Mouse (Mus musculus) embryonic fibroblast, embryonic 13.5 days (primary cell): Measurements from ENCODE around the gene St8sia1. TPM values are rescaled to one million over a fixed set of nuclear protein-coding genes. Genes with fewer than 3 reads are reported as not detected.

Source experiments
- H3K27ac ChIP-seq: 2 replicates; pipeline ENCODE4 v1.5.1; 2012; ENCODE audit warnings: low read length, control low read depth, inconsistent platforms; ENCODE audit not compliant: insufficient read depth
- H3K4me1 ChIP-seq: 2 replicates; pipeline ENCODE4 v1.6.1; 2011; ENCODE audit warnings: low read length; ENCODE audit not compliant: control insufficient read depth, insufficient read depth
- H3K4me3 ChIP-seq: 2 replicates; pipeline ENCODE4 v1.5.1; 2011; ENCODE audit warnings: mild to moderate bottlenecking, control low read depth, low read length; ENCODE audit not compliant: insufficient read depth
- CTCF ChIP-seq: IDR thresholded peaks from 2 replicates; pipeline ENCODE4 v1.5.1; 2011; ENCODE audit warnings: mild to moderate bottlenecking, control low read depth, low read length, moderate library complexity, borderline replicate concordance; ENCODE audit not compliant: insufficient read depth
- POLR2A ChIP-seq: IDR thresholded peaks from 2 replicates; pipeline ENCODE4 v1.6.1; 2011; ENCODE audit warnings: low read depth, mild to moderate bottlenecking, control low read depth, low read length, moderate library complexity
- polyA plus RNA-seq: library from polyadenylated mRNA; stranded (reverse); fragments of >200 nt; gene quantifications from 2 replicates; pipeline ENCODE4 v1.2.4, GENCODE M21; 2011; ENCODE audit warnings: low read depth; ENCODE audit not compliant: missing spikeins, insufficient read length

The St8sia1 gene
- polyA plus RNA-seq, 1 experiment, result 0.07 TPM

GRCm38 (mm10) chr6:142798837-142799236 is 165.4 kb downstream of the St8sia1 start:
- no peaks in the 10 kb centered on the region for H3K4me1 ChIP-seq
- TF ChIP-seq CTCF (no peak), POLR2A (no peak)
- no peak overlapping the region for H3K4me3 ChIP-seq
- H3K27ac ChIP-seq, result no peak overlapping the region

DNA sequence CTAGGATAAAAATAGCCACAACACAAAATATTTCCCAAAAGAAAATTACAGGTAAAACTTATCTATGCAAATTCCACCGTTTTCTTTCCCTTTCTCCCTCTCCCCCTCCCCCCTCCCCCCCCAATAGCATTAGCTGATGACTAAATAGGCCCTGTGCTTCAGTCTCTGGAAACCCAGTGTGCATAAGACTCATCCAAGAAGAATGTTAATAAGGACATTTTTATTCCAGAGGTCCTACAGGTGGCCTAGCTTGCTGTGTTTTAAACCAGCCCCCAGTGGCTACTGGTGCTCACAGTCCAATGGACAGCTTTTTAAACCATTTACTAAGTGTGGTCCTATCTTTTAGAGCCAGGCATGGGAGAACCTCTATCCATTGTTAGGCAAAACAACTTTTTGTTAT is 166.3 kb downstream of the St8sia1 start:
- no peak for TF ChIP-seq CTCF
- no peak for TF ChIP-seq POLR2A
- H3K4me1 ChIP-seq, result no peaks in the 10 kb centered on the region
- H3K27ac ChIP-seq, result no peak overlapping the region
- H3K4me3 ChIP-seq, result no peak overlapping the region

DNA sequence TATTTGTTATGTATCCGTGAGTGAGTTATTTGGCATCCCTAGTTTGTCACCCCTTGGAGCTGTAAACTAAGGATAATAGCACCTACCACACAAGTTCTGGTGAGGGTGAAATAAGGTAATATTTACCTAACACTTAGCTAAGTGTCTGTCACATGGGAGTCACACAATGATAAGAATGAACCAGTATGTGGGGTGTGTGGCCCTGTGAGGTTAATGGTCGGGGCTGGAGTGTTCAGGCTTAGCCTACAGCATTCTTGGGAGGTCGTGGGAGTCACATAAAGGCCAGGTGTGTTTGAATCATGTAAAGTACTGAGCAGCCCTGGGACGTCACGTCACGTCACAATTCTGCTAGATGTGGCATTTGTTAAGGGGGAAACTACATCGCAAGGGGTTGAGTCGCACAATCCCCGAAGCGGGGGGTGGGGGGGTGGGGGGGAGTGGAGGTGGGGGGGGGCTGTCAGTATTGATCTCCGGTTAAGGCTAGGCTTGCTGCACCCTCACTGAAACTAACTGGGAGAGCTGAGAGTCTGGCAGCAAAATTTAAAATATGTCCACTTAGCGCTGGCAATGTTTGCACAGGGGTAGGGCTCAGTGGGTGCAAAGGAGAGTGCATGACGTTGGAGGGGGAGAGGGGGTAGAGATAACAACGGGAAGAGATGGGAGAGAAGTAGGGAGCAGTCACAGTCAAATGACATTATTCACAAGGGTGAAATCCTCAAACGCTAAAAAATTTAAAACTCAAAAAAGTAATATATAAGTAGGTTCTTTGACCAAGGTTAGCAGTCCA is 168.4 kb downstream of the St8sia1 start:
- H3K27ac ChIP-seq, result no peak overlapping the region
- H3K4me3 ChIP-seq, result no peak overlapping the region
- no peaks in the 10 kb centered on the region for H3K4me1 ChIP-seq
- no peak for TF ChIP-seq CTCF
- TF ChIP-seq POLR2A, result no peak

DNA sequence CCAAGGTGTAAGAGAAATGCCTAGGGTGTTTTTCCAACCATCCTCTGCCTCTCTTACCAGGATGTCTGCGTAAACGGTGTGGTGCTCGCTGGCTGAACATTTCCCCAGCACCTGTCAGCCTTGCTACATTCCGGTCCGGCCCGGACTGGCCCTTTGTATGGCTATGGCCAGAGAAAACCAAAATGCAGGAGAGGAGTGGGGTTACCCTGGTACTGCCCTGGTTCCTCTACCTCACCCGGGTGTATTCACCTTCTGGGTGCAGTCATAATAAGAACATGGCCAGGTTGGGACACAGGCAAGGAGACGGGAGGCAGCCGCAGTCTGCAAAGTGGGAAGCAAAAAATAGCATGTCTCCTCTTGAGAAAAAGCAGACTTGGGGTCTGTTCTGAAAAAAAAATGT is 169.2 kb downstream of the St8sia1 start:
- Histone ChIP-seq H3K4me3 (no peak overlapping the region), H3K27ac (no peak overlapping the region), H3K4me1 (no peaks in the 10 kb centered on the region)
- TF ChIP-seq CTCF (no peak), POLR2A (no peak)

GRCm38 (mm10) chr6:142793468-142793867 is 170.8 kb downstream of the St8sia1 start:
- Histone ChIP-seq H3K27ac (no peak overlapping the region), H3K4me3 (no peak overlapping the region), H3K4me1 (no peaks in the 10 kb centered on the region)
- no peak for TF ChIP-seq CTCF
- no peak for TF ChIP-seq POLR2A

- Histone ChIP-seq H3K4me3 (no peak overlapping the region), H3K27ac (no peak overlapping the region), H3K4me1 (no peaks in the 10 kb centered on the region)
- no peak for TF ChIP-seq POLR2A
- no peak for TF ChIP-seq CTCF
Measured at GRCm38 (mm10) chr6:142792241-142792968, 171.8 kb downstream of the St8sia1 start.

DNA sequence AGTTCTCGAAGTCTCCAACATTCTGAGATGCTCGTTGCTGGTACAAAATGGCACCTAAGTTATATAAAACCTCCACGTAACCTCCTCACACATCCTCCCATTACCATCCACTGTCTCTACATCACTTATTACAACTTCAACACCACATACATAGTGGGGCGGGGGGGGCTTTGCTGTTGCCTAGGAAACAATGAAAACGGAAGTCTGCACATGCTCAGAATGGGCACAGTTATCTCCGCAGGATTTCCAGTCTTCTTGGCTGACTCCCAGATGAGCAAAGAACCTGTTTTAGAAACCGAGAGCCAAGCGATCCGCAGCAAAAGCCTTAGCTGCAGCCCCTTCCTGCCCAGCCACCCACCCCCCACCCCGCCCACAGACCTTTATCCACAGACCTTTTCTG is 174.5 kb downstream of the St8sia1 start:
- Histone ChIP-seq H3K4me1 (no peaks in the 10 kb centered on the region), H3K27ac (no peak overlapping the region), H3K4me3 (no peak overlapping the region)
- no peak for TF ChIP-seq POLR2A
- no peak for TF ChIP-seq CTCF

- H3K4me1 ChIP-seq, result no peaks in the 10 kb centered on the region
- H3K27ac ChIP-seq, result no peak overlapping the region
- no peak overlapping the region for H3K4me3 ChIP-seq
- TF ChIP-seq CTCF, result no peak
- no peak for TF ChIP-seq POLR2A
Measured at GRCm38 (mm10) chr6:142788042-142788987, 175.9 kb downstream of the St8sia1 start.

DNA sequence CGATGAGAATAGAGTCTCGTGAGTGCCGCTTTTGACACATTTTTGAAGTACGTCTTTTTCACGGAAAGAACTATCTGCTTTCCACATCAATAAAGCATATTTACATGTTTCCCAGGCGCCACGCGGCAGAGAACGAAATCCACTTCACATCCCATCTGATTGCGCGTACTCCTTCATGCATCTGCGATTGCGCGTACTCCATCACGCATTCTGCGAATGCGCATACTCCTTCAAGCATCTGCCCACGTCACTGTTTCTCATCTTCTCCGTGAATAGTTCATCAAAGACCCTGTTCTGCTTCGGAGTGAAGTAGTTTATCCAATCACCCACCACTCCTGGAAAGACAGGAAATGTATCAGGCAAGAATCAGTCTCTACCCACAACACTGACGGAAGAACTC is 178.1 kb downstream of the St8sia1 start:
- TF ChIP-seq POLR2A (no peak), CTCF (no peak)
- Histone ChIP-seq H3K27ac (no peak overlapping the region), H3K4me1 (no peaks in the 10 kb centered on the region), H3K4me3 (no peak overlapping the region)

DNA sequence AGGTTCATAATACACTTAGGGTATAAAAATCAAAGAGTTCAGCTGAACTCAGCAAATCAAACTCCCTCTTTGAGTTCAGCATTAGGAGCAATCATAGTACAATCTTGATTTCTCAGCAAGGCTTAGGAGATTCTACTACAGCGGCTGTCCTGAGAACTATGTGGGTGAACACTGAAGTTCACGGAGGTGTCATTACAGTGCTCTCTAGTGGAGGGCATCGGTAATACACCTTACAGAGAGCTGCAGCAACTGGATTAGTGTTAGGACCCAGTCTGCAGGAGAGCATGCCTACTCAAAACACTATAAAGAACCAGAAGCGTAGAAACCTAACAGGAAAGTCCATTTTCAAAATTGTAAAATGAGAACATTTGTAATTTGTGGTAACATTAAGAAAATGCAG is 178.9 kb downstream of the St8sia1 start:
- Histone ChIP-seq H3K27ac (no peak overlapping the region), H3K4me1 (no peaks in the 10 kb centered on the region), H3K4me3 (no peak overlapping the region)
- TF ChIP-seq POLR2A (no peak), CTCF (no peak)
